20 mouse cellular contexts compared by ENCODE assay signal in the genomic region with DNA sequence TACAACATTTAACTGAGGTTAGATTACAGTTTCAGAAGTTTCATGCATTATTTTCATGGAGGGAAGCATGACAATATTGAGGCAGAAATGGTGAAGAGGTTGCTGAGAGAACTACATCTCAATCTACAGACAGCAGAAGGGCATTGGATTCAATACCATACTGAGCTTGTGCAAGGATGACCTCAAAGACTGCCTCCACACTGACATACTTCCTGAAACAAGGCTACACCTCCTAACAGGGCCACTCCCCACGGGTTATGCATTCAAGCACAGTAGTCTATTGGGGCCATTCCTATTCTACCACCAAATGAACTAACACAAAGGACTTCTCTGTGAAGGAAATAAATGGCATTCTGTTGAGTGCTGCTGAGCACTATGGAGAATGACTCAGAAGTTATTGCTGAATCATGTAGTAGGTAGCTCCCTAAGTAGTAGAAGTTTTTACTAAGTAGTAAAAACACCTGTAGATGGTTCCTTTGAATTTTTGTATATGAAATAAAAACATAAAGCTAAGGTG.
"Had no signal": no experiment of that assay in that cellular context is flagged by ENCODE, and none has a peak within 500 bp of the region (broad histone marks: within the 10 kb centered on the region; RNA-seq: fewer than 3 reads in every experiment).

No protein-coding gene starts in this region.

- H3K9ac ChIP-seq: limb, embryonic 13.5 days; liver, embryonic 12.5 days; liver, embryonic 15.5 days; lung, embryonic 15.5 days; midbrain, embryonic 12.5 days; midbrain, embryonic 15.5 days; neural tube, embryonic 13.5 days; stomach, embryonic 15.5 days had no signal

- H3K9me3 ChIP-seq: limb, embryonic 10.5 days; limb, embryonic 13.5 days; liver, embryonic 12.5 days; liver, embryonic 15.5 days; lung, embryonic 15.5 days; midbrain, embryonic 12.5 days; midbrain, embryonic 15.5 days; neural tube, embryonic 13.5 days; stomach, embryonic 15.5 days had no signal

- ATAC-seq: liver, embryonic 12.5 days; midbrain, embryonic 15.5 days had no signal

- DNase-seq: kidney, adult 2 months; kidney, postnatal 25 days; layer of hippocampus, adult 9-11 months; liver; lung, adult 18-20 months; lung, postnatal 10 days; lung, postnatal 36 days; thymus, postnatal 25 days had no signal

- H3K27ac ChIP-seq: kidney, postnatal 0 days; layer of hippocampus, adult 2 months; limb, embryonic 10.5 days; limb, embryonic 13.5 days; liver, embryonic 12.5 days; liver, embryonic 15.5 days; lung, embryonic 15.5 days; midbrain, embryonic 12.5 days; midbrain, embryonic 15.5 days; neural tube, embryonic 13.5 days; stomach, embryonic 15.5 days had no signal

- H3K4me1 ChIP-seq: limb, embryonic 10.5 days; liver, embryonic 12.5 days; liver, embryonic 15.5 days; lung, embryonic 15.5 days; midbrain, embryonic 12.5 days; midbrain, embryonic 15.5 days; stomach, embryonic 15.5 days had no signal

- H3K4me2 ChIP-seq: limb, embryonic 13.5 days; liver, embryonic 12.5 days; liver, embryonic 15.5 days; lung, embryonic 15.5 days; midbrain, embryonic 12.5 days; midbrain, embryonic 15.5 days; neural tube, embryonic 13.5 days; stomach, embryonic 15.5 days had no signal

- H3K4me3 ChIP-seq: layer of hippocampus, adult 2 months; limb, embryonic 10.5 days; limb, embryonic 13.5 days; liver, embryonic 12.5 days; liver, embryonic 15.5 days; lung, embryonic 15.5 days; midbrain, embryonic 12.5 days; midbrain, embryonic 15.5 days; myocyte; neural tube, embryonic 13.5 days; stomach, embryonic 15.5 days had no signal

- H3K27me3 ChIP-seq: limb, embryonic 13.5 days; liver, embryonic 12.5 days; liver, embryonic 15.5 days; lung, embryonic 15.5 days; midbrain, embryonic 12.5 days; midbrain, embryonic 15.5 days; neural tube, embryonic 13.5 days; stomach, embryonic 15.5 days had no signal

- H3K36me3 ChIP-seq: limb, embryonic 10.5 days; limb, embryonic 13.5 days; liver, embryonic 12.5 days; liver, embryonic 15.5 days; lung, embryonic 15.5 days; midbrain, embryonic 12.5 days; midbrain, embryonic 15.5 days; neural tube, embryonic 13.5 days; stomach, embryonic 15.5 days had no signal
